Mouse (Mus musculus): Measurements from ENCODE around the gene Cfh.
"Not testable (repeated sequence)": the region's sequence is repeated elsewhere in the genome, so short reads cannot be mapped to it uniquely, and the experiment has no call there.

Gene Cfh

GRCm38 (mm10) chr1:140183664-140184063 lies at the start of gene Cfh:
Gene Cfh (minus strand): TSS chr1:140183764.
- not testable (repeated sequence) for DNase-seq

- DNase-seq = no peak
These were observed 43.1 kb upstream of the Cfh start for GRCm38 (mm10) chr1:140226673-140227072.

DNA sequence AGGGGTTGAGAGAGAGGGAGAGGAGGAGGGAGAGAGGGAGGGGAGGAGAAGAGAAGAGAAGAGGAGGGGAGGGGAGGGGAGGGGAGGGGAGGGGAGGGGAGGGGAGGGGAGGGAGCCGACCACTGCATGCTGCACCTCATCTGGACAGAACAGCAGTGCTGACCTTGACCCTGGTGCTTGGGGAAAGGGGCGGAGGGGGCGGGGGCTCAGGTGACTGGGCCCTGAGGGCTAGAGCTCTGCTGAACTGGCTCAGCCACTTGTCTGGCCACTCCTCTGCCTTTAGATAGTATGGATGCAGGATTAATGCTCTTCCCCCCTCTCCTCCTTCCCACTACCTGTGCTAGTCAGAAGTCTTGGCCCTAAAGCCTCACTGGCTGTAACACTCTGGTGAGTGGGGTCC lies 41.7 kb upstream of the Cfh start:
- no peak for DNase-seq

- no peak for DNase-seq
These were observed 21.8 kb upstream of the Cfh start for GRCm38 (mm10) chr1:140205329-140205728.

GRCm38 (mm10) chr1:140188500-140188899 lies 4.9 kb upstream of the Cfh start:
- not testable (repeated sequence) for DNase-seq

GRCm38 (mm10) chr1:140183208-140183607 lies 356 bp downstream of the Cfh start:
- no peak for DNase-seq

DNA sequence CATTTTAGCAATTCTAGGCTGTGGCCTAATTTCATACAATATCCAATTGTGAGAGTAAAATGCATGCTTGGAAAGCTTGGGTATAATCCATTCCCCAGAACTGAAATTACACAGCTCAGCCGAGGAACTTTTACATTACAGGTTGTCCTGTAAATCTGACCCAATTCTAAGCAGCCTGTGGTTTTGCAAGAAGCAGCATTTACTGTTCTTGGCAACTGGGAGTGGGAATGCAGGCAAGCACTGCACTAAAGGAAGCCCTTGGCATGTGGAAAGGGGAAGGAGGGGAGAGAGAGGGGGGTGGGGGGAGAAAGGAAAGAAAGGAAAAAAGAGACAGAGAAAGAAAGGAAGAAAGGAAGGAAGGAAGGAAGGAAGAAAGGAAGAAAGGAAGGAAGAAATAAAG lies 3.4 kb downstream of the Cfh start:
- DNase-seq = no peak

DNA sequence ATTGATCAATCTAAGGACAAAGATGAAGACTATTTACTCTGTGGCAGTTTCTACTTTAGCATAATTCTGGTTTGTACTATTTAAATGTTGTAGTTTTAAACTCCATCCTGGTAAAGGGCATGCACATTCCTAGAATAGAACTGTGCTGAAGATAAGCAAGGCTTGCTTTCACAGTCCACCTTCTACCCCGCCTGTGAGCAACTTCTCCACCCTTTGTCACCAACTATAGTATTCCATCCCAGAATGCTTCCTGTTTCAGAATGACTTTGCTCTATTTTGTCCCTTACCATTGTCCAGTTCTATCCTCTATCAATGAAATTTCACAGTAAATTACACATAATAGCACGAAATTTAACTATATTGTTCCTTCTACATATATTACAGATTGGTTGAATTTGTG lies 8.1 kb downstream of the Cfh start:
- DNase-seq = no peak

GRCm38 (mm10) chr1:140171581-140172154 lies 11.9 kb downstream of the Cfh start:
- no peak for DNase-seq

DNA sequence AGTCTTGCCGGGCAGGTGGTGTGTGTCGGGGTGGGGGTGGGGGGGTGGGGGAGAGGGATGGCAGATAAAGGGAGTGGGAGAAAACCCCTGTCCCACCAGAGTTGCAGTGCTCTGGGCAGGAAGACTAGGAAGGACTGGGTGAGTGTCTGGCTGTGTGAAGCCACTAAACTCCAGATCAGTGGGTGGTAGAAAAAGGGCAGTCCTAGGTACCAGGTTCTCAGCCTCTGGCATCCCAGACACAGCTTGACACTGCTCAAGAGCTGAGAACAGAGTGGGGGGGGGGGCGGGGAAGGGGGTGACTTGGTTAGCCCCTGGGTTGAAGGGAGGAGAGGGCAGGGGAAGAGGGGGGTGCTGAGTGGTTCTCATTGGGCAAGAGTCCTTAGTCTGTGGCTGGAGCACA lies 24.6 kb downstream of the Cfh start:
- DNase-seq = no peak

- no peak for DNase-seq
These were observed 114.1 kb downstream of the Cfh start for GRCm38 (mm10) chr1:140069471-140069870.

Measured in right cerebral cortex, postnatal 14 days (tissue).